Mouse (Mus musculus) cerebellum, adult 2 months (tissue): Measurements from ENCODE around the gene March11.

Experiments
- CTCF ChIP-seq: fragments of 200-500 bp; IDR thresholded peaks from 2 replicates; pipeline ENCODE4 v1.5.1; 2011; ENCODE audit warnings: low read depth, mild to moderate bottlenecking, control low read depth, low read length, moderate library complexity, borderline replicate concordance; ENCODE audit not compliant: insufficient read depth
- POLR2A ChIP-seq: fragments of 200-500 bp; IDR thresholded peaks from 2 replicates; pipeline ENCODE4 v1.6.1; 2011; ENCODE audit warnings: low read length, control low read depth, borderline replicate concordance; ENCODE audit not compliant: insufficient read depth

DNA sequence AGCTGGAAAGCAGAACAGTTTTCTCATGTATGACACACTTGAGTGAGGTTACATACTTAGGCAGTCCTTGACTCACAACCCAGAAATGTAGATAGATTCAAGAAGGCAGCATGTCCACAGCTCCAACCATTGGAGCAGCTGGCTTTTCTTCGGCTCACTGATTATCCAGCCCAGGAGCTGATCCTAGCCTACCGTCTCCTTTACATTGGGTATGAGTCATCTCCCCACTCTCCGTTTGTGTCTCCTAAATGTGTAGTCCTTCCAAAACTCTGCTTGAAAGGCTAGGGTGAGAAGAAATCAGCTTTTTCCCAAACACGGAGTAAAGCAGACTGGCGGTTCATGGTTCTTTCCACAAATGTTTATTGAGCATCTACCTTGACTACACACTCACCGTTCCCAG is 10.2 kb upstream of the March11 start:
- no peak for TF ChIP-seq CTCF
- no peak for TF ChIP-seq POLR2A
